Mouse (Mus musculus) fibroblast of lung, adult 2 months (primary cell): Measurements from ENCODE around the gene Ibtk.
"Not testable (repeated sequence)": the region's sequence is repeated elsewhere in the genome, so short reads cannot be mapped to it uniquely, and the experiment has no call there.

ENCODE experiments used
- DNase-seq: peaks from one replicate; pipeline ENCODE4 v3.0.0-alpha.2; 2011; ENCODE audit warnings: low read depth

The Ibtk gene

GRCm38 (mm10) chr9:85749142-85749921 is at the start of gene Ibtk:
TSS of gene Ibtk (minus strand) at chr9:85749334.
- peak; percentile 86 for DNase-seq

- DNase-seq, result not testable (repeated sequence)
Observed at GRCm38 (mm10) chr9:85791521-85791920, 42.4 kb upstream of the Ibtk start.

DNA sequence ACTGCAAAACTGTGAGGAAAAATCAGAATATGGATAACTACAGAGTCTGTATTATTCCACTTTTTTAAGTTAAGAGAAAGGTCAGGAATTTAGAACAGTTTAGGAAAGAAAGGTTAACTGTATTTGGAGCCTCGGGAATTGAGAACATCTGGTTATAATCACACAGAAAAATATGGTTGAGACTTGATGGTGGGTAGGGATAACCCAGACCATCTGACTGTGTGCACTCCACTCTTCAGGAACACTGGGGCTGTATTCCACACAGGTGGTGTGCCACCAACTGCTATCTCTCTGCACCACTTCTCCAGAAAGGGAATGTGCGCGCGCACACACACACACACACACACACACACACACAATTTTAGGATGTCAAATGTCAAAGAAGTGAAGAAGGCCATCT is 31.1 kb upstream of the Ibtk start:
- DNase-seq, result no peak

DNA sequence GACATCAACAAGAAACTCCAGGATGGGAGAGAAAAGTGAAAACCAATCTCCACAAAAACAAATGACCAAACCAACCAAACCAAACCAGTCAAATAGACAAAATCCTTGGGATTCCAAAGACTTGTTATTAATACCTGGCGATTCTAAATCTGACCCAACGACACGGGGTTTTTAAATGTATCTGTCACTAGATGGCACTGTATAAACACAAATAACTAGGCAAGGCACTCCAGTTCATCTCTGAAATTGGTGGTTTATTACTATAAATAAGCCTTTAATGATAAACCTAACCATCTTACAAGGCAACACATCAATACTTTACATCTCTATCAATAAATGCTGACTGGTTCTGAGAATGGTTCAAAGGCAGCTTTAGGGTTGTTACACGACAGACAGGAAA is 30.3 kb upstream of the Ibtk start:
- no peak for DNase-seq

DNA sequence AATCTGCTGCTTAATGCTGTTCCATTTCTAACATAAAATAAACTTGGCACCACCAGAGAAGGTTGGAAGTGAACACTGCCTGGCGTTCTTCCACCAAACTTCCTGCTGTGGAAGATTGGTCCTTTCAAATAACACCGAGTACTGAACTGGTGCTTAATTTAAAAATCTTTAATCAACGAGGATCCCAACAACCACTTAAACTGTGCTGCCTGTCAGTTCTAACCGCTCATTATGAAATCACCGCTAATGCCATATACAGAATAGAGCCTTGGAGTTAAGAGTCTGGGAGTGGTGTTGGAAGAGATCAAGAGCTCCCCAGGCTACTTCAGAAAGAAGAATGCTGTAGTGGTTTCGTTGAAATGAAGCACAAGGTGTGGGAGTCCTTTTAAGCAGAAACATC is 28.4 kb upstream of the Ibtk start:
- DNase-seq, result no peak

- DNase-seq, result no peak
Observed at GRCm38 (mm10) chr9:85772280-85772679, 23.1 kb upstream of the Ibtk start.

DNA sequence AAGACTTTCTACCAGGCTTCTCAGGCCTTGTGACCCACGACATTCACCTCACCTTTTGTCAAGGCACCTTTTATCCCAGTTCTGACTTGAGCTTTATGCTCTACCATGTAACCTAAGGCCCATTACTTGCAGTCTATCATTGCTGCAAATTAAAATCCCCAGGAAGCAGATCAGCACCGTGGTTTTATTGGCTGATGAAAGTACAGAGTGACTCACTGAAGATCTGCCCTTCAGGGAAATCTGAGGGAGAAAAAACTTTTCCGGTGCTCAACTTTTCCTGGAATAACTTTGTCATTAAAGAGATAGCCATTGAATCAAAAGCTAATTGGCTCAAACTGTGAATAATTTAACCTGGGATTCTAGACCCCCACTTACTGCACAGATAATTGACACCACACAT is 22.3 kb upstream of the Ibtk start:
- DNase-seq, result no peak

DNA sequence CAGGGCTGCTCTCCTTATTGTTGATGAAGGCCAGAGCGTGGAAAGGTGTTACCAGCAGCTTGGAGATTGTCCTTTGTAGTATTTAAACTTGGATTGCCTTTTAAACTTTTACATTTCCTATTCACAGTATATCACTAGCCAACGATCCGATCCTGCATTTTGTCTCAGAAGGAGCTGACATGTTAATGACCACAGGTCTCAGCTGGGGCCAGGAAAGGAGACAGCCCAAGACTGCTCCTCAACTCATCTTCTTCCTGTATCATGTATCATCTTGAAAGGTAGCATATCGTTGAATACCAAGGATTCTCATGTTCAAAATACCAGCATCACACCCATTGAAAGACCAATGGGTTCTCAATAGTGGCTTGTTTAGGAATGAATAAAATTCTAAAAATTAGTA is 21.2 kb upstream of the Ibtk start:
- no peak for DNase-seq

DNA sequence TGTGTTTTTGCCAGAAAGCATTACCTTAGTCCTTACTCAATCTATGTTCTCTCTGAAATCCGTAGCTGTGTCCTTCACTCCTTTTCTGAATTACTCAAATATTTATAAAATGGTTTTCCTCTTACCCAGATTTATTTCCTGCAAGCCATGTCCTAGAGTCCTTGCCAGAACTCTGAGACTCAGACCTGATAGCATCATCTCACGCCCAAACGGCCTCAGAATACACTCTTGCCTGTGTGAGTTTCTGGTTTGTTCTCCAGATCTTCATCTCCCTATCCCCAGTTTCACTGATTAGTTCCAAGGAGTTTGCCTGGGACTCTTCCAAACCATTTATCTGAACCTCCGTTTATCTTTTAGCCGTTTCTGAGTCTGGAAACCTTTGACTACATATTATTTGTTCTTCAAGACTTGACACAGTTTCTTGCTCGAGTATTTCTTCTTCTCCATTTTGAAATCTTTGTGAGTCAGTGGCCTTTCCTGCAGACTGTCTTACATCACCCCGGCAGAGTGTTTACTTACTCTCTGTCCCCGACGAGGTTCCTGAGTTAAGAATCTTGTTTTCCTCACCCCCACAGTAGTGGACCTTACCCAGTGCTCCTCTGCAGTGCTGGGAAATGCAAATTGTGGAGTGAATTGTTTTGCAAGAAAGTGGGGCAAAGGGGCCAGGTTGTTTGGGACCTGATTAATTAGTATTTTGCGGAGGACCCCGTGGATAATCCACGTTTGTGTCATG is 20.1 kb upstream of the Ibtk start:
- no peak for DNase-seq

- DNase-seq, result no peak
Observed at GRCm38 (mm10) chr9:85767255-85767654, 18.1 kb upstream of the Ibtk start.

- DNase-seq, result no peak
Observed at GRCm38 (mm10) chr9:85762476-85762875, 13.3 kb upstream of the Ibtk start.

GRCm38 (mm10) chr9:85750797-85751196 is 1.7 kb upstream of the Ibtk start:
- DNase-seq, result no peak

GRCm38 (mm10) chr9:85749922-85750509 is 882 bp upstream of the Ibtk start:
- peak; percentile 70 for DNase-seq

- peak; percentile 28 for DNase-seq
Observed at GRCm38 (mm10) chr9:85748204-85749141, 661 bp downstream of the Ibtk start.

DNA sequence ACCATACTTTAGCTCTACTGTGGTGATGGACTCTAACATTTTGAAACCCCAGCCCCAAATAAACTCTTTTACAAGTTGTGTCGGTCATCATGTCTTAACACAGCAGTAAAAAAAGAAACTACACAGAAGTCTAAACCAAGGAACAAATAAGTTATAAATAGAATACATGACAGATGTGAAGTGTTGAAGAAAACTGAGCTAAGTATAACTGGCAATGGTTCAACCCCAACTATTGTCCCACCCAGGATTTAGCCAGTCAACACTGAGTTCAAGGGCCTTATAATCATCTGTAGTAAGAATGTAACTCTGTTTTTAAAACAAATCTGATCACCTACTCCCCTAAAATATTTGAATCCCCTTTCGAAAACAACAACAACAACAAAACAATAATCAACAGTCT is 3.6 kb downstream of the Ibtk start:
- no peak for DNase-seq

- no peak for DNase-seq
Observed at GRCm38 (mm10) chr9:85743358-85743757, 5.8 kb downstream of the Ibtk start.

DNA sequence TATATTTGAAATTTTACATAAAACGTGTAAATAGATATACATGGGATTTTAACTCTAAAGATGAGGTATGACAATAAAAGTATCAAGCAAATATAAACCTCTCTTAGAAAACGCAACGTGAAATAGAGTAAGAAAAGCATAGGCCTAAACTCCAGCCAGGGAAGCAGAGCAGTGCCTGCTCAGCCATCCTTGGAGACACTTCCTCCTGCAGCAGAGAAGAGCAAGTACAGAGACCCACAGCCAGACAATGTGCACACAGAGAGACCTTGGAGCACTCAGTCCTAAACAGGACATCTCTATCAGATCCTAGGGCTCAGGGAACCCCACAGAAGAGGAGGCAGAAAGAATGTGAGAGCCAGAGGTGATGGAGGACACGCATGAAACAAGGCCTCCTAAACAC is 7.0 kb downstream of the Ibtk start:
- no peak for DNase-seq

- DNase-seq, result no peak
Observed at GRCm38 (mm10) chr9:85739279-85739678, 9.9 kb downstream of the Ibtk start.

DNA sequence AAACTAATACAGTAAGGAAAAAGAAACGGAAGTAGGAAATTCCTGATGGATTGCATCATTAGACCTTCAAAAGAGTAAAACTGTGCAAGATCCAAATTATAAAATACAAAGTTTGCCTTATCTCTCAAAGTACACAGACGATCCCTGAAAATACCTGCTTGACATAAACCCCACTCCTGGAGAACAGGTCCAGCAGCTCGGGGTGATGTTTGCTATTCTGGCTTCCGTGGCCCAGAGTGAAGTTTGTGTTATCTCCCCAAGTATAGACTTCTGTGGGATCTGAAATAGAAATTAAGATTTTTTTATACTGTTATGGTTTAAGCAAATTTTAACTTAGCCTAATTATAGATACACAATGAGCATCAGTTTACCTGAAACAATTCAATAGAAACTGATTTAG is 14.3 kb downstream of the Ibtk start:
- DNase-seq, result no peak

GRCm38 (mm10) chr9:85724078-85724477 is 25.1 kb downstream of the Ibtk start:
- DNase-seq, result no peak

- DNase-seq, result no peak
Observed at GRCm38 (mm10) chr9:85717336-85717735, 31.8 kb downstream of the Ibtk start.

- DNase-seq, result no peak
Observed at GRCm38 (mm10) chr9:85707302-85707701, 41.8 kb downstream of the Ibtk start.
